Mouse (Mus musculus) embryonic facial prominence, embryonic 14.5 days (tissue): ENCODE data around the gene Pomp. TPM values are rescaled to one million over a fixed set of nuclear protein-coding genes. Genes with fewer than 3 reads are reported as not detected.
A peak's percentile ranks its signal among the peaks of the same experiment; 100 is the strongest.

Source experiments
- ATAC-seq: fragments of 200-750 bp; cut with Nextera tagmentation; 2 replicates; pipeline ENCODE4 v1.8.0; 2017; ENCODE audit warnings: low read depth, moderate number of reproducible peaks, moderate TSS enrichment
- DNase-seq: peaks from one replicate; pipeline ENCODE4 v3.0.0-alpha.2; 2015; ENCODE audit warnings: low spot score
- H3K27ac ChIP-seq: fragments of 300-500 bp; sonication (generic); replicated peaks from 2 replicates; pipeline ENCODE4 v1.5.1; 2014; ENCODE audit warnings: low read depth, mild to moderate bottlenecking, low read length, moderate library complexity
- H3K27me3 ChIP-seq: fragments of 300-500 bp; sonication (generic); replicated peaks from 2 replicates; pipeline ENCODE4 v1.6.1; 2014; ENCODE audit warnings: low read length; ENCODE audit not compliant: control insufficient read depth, insufficient read depth
- H3K36me3 ChIP-seq: fragments of 300-500 bp; sonication (generic); 2 replicates; pipeline ENCODE4 v1.6.1; 2014; ENCODE audit warnings: low read length, mixed read lengths; ENCODE audit not compliant: control insufficient read depth, insufficient read depth
- H3K4me1 ChIP-seq: fragments of 300-500 bp; sonication (generic); 2 replicates; pipeline ENCODE4 v1.6.1; 2014; ENCODE audit warnings: antibody characterized with exemption, low read length; ENCODE audit not compliant: control insufficient read depth, insufficient read depth
- H3K4me2 ChIP-seq: fragments of 300-500 bp; sonication (generic); 2 replicates; pipeline ENCODE4 v1.6.1; 2014; ENCODE audit warnings: low read depth, mild to moderate bottlenecking, low read length, moderate library complexity, mixed read lengths
- H3K4me3 ChIP-seq: fragments of 300-500 bp; sonication (generic); 2 replicates; pipeline ENCODE4 v1.5.1; 2014; ENCODE audit warnings: low read depth, mild to moderate bottlenecking, low read length
- H3K9ac ChIP-seq: fragments of 300-500 bp; sonication (generic); 2 replicates; pipeline ENCODE4 v1.6.1; 2014; ENCODE audit warnings: low read depth, mild to moderate bottlenecking, low read length, moderate library complexity, mixed read lengths
- H3K9me3 ChIP-seq: fragments of 300-500 bp; sonication (generic); 2 replicates; pipeline ENCODE4 v1.6.1; 2016; ENCODE audit warnings: low read length; ENCODE audit not compliant: control insufficient read depth
- WGBS: fragments of 180-500 bp; shearing (Covaris S2); extraction: QIAGEN DNeasy Blood & Tissue Kit; methylation state at CpG from one replicate; pipeline ENCODE4 v1.1.7; 2014; 5-methylcytosine and 5-hydroxymethylcytosine counted together
- polyA plus RNA-seq: library from polyadenylated mRNA; unstranded; fragments of >200 nt; fragmentation: Nextera tagmentation; extraction: Ambion mirVana; gene quantifications from 2 replicates; pipeline ENCODE4 v1.2.1, GENCODE M21; 2014

Gene Pomp
- polyA plus RNA-seq, 1 experiment from 2014 or later: 481 TPM

- Histone ChIP-seq H3K4me3 (no peak overlapping the region), H3K4me1 (no peaks in the 10 kb centered on the region), H3K4me2 (no peak overlapping the region), H3K27ac (no peak overlapping the region), H3K9ac (no peak overlapping the region), H3K9me3 (no peaks in the 10 kb centered on the region), H3K27me3 (no peaks in the 10 kb centered on the region), H3K36me3 (no peaks in the 10 kb centered on the region)
- no peak for ATAC-seq
- no peak for DNase-seq
- 57% methylated on average over 7 of the region's 7 CpGs for WGBS
Observed at GRCm38 (mm10) chr5:147843340-147843739, 16.9 kb upstream of the Pomp start.

GRCm38 (mm10) chr5:147845319-147845718 lies 14.9 kb upstream of the Pomp start:
- Histone ChIP-seq H3K36me3 (no peaks in the 10 kb centered on the region), H3K9ac (no peak overlapping the region), H3K27me3 (no peaks in the 10 kb centered on the region), H3K4me3 (no peak overlapping the region), H3K4me2 (no peak overlapping the region), H3K9me3 (no peaks in the 10 kb centered on the region), H3K27ac (no peak overlapping the region), H3K4me1 (no peaks in the 10 kb centered on the region)
- DNase-seq: no peak
- ATAC-seq: no peak
- WGBS: 62% methylated on average over 3 of the region's 3 CpGs

GRCm38 (mm10) chr5:147847361-147847760 lies 12.9 kb upstream of the Pomp start:
- Histone ChIP-seq H3K9ac (no peak overlapping the region), H3K27me3 (no peaks in the 10 kb centered on the region), H3K4me3 (no peak overlapping the region), H3K4me2 (no peak overlapping the region), H3K4me1 (no peaks in the 10 kb centered on the region), H3K9me3 (no peaks in the 10 kb centered on the region), H3K36me3 (no peaks in the 10 kb centered on the region), H3K27ac (no peak overlapping the region)
- 47% methylated on average over 5 of the region's 5 CpGs for WGBS
- no peak for ATAC-seq
- DNase-seq: peak; percentile 62

- Histone ChIP-seq H3K9ac (no peak overlapping the region), H3K27ac (no peak overlapping the region), H3K9me3 (no peaks in the 10 kb centered on the region), H3K36me3 (no peaks in the 10 kb centered on the region), H3K27me3 (no peaks in the 10 kb centered on the region), H3K4me1 (no peaks in the 10 kb centered on the region), H3K4me3 (no peak overlapping the region), H3K4me2 (no peak overlapping the region)
- WGBS: 24% methylated on average over 16 of the region's 16 CpGs
- ATAC-seq (peak; percentile 56; the same call in 1 of the 2 replicates), DNase-seq (peak; percentile 50)
Observed at GRCm38 (mm10) chr5:147848164-147848863, 11.9 kb upstream of the Pomp start.

DNA sequence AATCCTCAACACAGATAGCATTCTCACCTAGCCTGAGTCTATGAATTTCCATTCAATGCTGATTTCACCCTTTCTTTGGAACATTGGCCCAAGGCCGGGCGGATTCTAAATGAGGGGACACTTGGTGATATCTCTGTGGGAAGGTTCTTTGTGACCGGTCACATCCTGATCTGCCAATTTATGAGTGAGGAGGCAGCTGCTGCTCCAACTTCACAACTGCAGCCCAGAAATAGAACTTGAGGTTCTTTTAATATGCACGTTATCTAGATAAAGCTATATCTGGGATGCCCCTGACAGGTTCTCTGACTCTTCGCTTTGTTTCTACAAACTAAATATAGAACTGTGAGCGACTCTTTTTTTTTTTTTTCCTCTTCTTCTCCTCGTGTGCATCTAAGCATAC lies 10.1 kb upstream of the Pomp start:
- Histone ChIP-seq H3K9me3 (no peaks in the 10 kb centered on the region), H3K9ac (no peak overlapping the region), H3K27me3 (no peaks in the 10 kb centered on the region), H3K4me2 (no peak overlapping the region), H3K27ac (no peak overlapping the region), H3K4me3 (no peak overlapping the region), H3K4me1 (no peaks in the 10 kb centered on the region), H3K36me3 (no peaks in the 10 kb centered on the region)
- ATAC-seq (no peak), DNase-seq (peak; percentile 24)
- WGBS: 74% methylated on average over 7 of the region's 7 CpGs

DNA sequence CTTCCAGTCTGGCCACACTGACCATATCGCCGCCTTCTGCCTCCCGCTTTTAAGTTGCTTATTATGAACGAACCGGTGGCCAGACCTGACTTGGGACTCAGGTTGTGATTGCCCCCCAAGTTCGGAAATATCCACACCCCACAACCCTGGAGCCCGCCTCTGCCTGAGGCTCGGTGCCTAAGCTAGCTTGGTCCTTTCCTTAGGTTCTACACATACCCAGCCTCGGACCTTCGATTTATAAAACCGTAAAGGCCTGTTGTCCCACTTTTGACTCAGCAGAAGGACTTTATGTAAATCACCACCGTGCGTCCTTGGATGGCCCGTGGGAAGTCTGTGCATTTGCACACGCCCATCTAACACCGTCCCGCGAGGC lies 199 bp upstream of the Pomp start:
- H3K4me2 ChIP-seq: peak overlapping the region; percentile 90
- WGBS: 2% methylated on average over 18 of the region's 18 CpGs
- H3K4me1 ChIP-seq: peaks cover 8% of the 10 kb centered on the region; the same call in 1 of the 2 replicates

DNA sequence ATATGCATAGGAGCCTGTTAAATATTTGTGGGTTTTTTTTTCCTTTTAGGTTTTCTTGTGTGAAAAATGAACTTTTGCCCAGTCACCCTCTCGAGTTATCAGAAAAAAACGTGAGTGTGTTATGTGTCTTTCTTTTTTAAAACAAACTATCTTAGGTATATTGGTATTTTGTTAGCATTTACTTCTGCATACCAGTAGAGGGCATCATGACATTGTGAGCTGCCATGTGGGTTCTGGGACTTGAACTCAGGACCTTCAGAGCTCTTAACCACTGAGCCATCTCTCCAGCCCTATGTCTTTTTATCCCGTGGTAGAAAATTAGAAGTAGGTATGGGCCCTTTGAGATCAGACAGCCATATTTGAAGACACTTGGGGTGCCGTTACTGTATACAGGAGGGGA lies 8.4 kb downstream of the Pomp start:
- Histone ChIP-seq H3K36me3 (peaks cover 90% of the 10 kb centered on the region), H3K4me1 (no peaks in the 10 kb centered on the region), H3K27ac (no peak overlapping the region), H3K9ac (no peak overlapping the region), H3K4me3 (no peak overlapping the region), H3K4me2 (no peak overlapping the region), H3K27me3 (no peaks in the 10 kb centered on the region), H3K9me3 (no peaks in the 10 kb centered on the region)
- ATAC-seq (no peak), DNase-seq (no peak)
- 89% methylated on average over 4 of the region's 4 CpGs for WGBS

More for the DNA sequence above, 199 bp upstream of the Pomp start:
- Histone ChIP-seq H3K27me3 (no peaks in the 10 kb centered on the region), H3K9ac (peak overlapping the region; percentile 83), H3K36me3 (peaks cover 25% of the 10 kb centered on the region), H3K4me3 (peak overlapping the region; percentile 94), H3K27ac (peak overlapping the region; percentile 74), H3K9me3 (no peaks in the 10 kb centered on the region)
- ATAC-seq: no peak
- DNase-seq: no peak

GRCm38 (mm10) chr5:147869568-147869967 lies 9.3 kb downstream of the Pomp start:
- H3K27me3 ChIP-seq: no peaks in the 10 kb centered on the region
- DNase-seq (no peak), ATAC-seq (peak; percentile 53; the same call in 1 of the 2 replicates)
- H3K9me3 ChIP-seq: no peaks in the 10 kb centered on the region
- no peak overlapping the region for H3K9ac ChIP-seq
- H3K36me3 ChIP-seq: peaks cover 90% of the 10 kb centered on the region
- WGBS: 88% methylated on average over 6 of the region's 6 CpGs
- H3K4me3 ChIP-seq: no peak overlapping the region
- peak overlapping the region; percentile 55; the same call in 1 of the 2 replicates for H3K27ac ChIP-seq
- no peak overlapping the region for H3K4me2 ChIP-seq
- no peaks in the 10 kb centered on the region for H3K4me1 ChIP-seq

DNA sequence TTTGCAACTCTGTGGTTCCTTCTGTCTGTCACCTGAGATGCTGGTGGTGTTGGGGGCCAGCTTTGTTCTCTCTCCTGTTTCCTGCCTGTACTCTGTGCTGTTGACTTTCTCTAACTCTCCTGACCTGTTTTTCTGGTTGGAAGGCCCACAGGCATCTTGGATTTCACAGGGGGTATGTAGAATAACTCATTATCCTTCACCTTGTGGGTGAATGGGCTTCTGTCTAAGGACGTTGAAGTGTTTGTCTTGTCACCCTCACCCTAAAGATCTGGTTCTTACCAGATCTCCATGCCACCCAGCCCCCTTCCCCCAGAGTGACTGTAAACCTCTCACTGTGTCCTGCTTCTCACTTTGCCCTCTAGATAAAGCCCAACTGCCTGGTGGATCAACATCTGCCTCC lies 10.0 kb downstream of the Pomp start:
- Histone ChIP-seq H3K27ac (peak overlapping the region; percentile 55; the same call in 1 of the 2 replicates), H3K4me2 (no peak overlapping the region), H3K36me3 (peaks cover 89% of the 10 kb centered on the region), H3K9ac (no peak overlapping the region), H3K4me3 (no peak overlapping the region), H3K27me3 (no peaks in the 10 kb centered on the region), H3K9me3 (no peaks in the 10 kb centered on the region), H3K4me1 (no peaks in the 10 kb centered on the region)
- 68% methylated on average over 1 of the region's 1 CpGs for WGBS
- DNase-seq (peak; percentile 64), ATAC-seq (peak; percentile 90)
